Mouse (Mus musculus) testis, adult 2 months (tissue): ENCODE data around the gene Upp2. TPM values are rescaled to one million over a fixed set of nuclear protein-coding genes. Genes with fewer than 3 reads are reported as not detected.

Experiments used
- H3K27ac ChIP-seq: fragments of 200-500 bp; 2 replicates; pipeline ENCODE4 v1.5.1; 2012; ENCODE audit warnings: low read depth, low read length; ENCODE audit not compliant: control insufficient read depth, insufficient read depth
- H3K27me3 ChIP-seq: fragments of 200-500 bp; 2 replicates; pipeline ENCODE4 v1.6.1; 2012; ENCODE audit warnings: mild to moderate bottlenecking, low read length, moderate library complexity; ENCODE audit not compliant: control insufficient read depth, insufficient read depth
- H3K36me3 ChIP-seq: fragments of 200-500 bp; 2 replicates; pipeline ENCODE4 v1.6.1; 2012; ENCODE audit warnings: mild to moderate bottlenecking, low read length; ENCODE audit not compliant: control insufficient read depth, insufficient read depth
- H3K4me1 ChIP-seq: fragments of 200-500 bp; 2 replicates; pipeline ENCODE4 v1.6.1; 2012; ENCODE audit warnings: low read length; ENCODE audit not compliant: control insufficient read depth, insufficient read depth
- H3K4me3 ChIP-seq: fragments of 200-500 bp; 2 replicates; pipeline ENCODE4 v1.5.1; 2012; ENCODE audit warnings: low read depth, mild to moderate bottlenecking, low read length, moderate library complexity, mixed read lengths; ENCODE audit not compliant: control insufficient read depth
- CTCF ChIP-seq: fragments of 200-500 bp; IDR thresholded peaks from 2 replicates; pipeline ENCODE4 v1.5.1; 2012; ENCODE audit warnings: low read depth, mild to moderate bottlenecking, inconsistent platforms, low read length, moderate library complexity; ENCODE audit not compliant: control insufficient read depth, insufficient read depth, insufficient replicate concordance
- POLR2A ChIP-seq: fragments of 200-500 bp; IDR thresholded peaks from 2 replicates; pipeline ENCODE4 v1.6.1; 2012; ENCODE audit warnings: low read depth, mild to moderate bottlenecking, inconsistent platforms, low read length, moderate library complexity; ENCODE audit not compliant: control insufficient read depth
- polyA plus RNA-seq: library from polyadenylated mRNA; depleted of rRNA; stranded (reverse); fragments of >200 nt; gene quantifications from 2 replicates; pipeline ENCODE4 v1.2.3, GENCODE M21; 2012

Upp2 gene
- polyA plus RNA-seq, 1 experiment, result 7.0 TPM

- Histone ChIP-seq H3K4me3 (no peak overlapping the region), H3K27me3 (no peaks in the 10 kb centered on the region), H3K36me3 (no peaks in the 10 kb centered on the region), H3K27ac (no peak overlapping the region), H3K4me1 (no peaks in the 10 kb centered on the region)
- no peak for TF ChIP-seq CTCF
- no peak for TF ChIP-seq POLR2A
Observed at GRCm38 (mm10) chr2:58529384-58529783, 37.7 kb upstream of the Upp2 start.

- H3K27ac ChIP-seq, result no peak overlapping the region
- H3K4me1 ChIP-seq, result no peaks in the 10 kb centered on the region
- H3K27me3 ChIP-seq, result no peaks in the 10 kb centered on the region
- H3K36me3 ChIP-seq, result no peaks in the 10 kb centered on the region
- TF ChIP-seq CTCF (no peak), POLR2A (no peak)
- no peak overlapping the region for H3K4me3 ChIP-seq
Observed at GRCm38 (mm10) chr2:58529860-58530440, 37.1 kb upstream of the Upp2 start.

- H3K4me1 ChIP-seq, result no peaks in the 10 kb centered on the region
Observed at GRCm38 (mm10) chr2:58530521-58530920, 36.6 kb upstream of the Upp2 start.

GRCm38 (mm10) chr2:58532260-58532850 lies 34.7 kb upstream of the Upp2 start:
- Histone ChIP-seq H3K27ac (no peak overlapping the region), H3K4me3 (no peak overlapping the region), H3K4me1 (no peaks in the 10 kb centered on the region), H3K36me3 (no peaks in the 10 kb centered on the region), H3K27me3 (no peaks in the 10 kb centered on the region)
- TF ChIP-seq POLR2A, result no peak

More at GRCm38 (mm10) chr2:58530521-58530920, 36.6 kb upstream of the Upp2 start:
- Histone ChIP-seq H3K36me3 (no peaks in the 10 kb centered on the region), H3K4me3 (no peak overlapping the region), H3K27me3 (no peaks in the 10 kb centered on the region), H3K27ac (no peak overlapping the region)
- TF ChIP-seq POLR2A, result no peak
- no peak for TF ChIP-seq CTCF

- Histone ChIP-seq H3K36me3 (no peaks in the 10 kb centered on the region), H3K4me3 (no peak overlapping the region), H3K27me3 (no peaks in the 10 kb centered on the region), H3K27ac (no peak overlapping the region), H3K4me1 (no peaks in the 10 kb centered on the region)
- TF ChIP-seq CTCF (no peak), POLR2A (no peak)
Observed at GRCm38 (mm10) chr2:58533521-58534001, 33.5 kb upstream of the Upp2 start.

GRCm38 (mm10) chr2:58534379-58534778 lies 32.7 kb upstream of the Upp2 start:
- H3K27ac ChIP-seq, result no peak overlapping the region

GRCm38 (mm10) chr2:58535233-58535632 lies 31.9 kb upstream of the Upp2 start:
- H3K27me3 ChIP-seq, result no peaks in the 10 kb centered on the region
- no peaks in the 10 kb centered on the region for H3K36me3 ChIP-seq
- no peaks in the 10 kb centered on the region for H3K4me1 ChIP-seq
- H3K4me3 ChIP-seq, result no peak overlapping the region
- no peak overlapping the region for H3K27ac ChIP-seq
- TF ChIP-seq CTCF (no peak), POLR2A (no peak)

More at GRCm38 (mm10) chr2:58534379-58534778, 32.7 kb upstream of the Upp2 start:
- no peaks in the 10 kb centered on the region for H3K4me1 ChIP-seq
- no peak for TF ChIP-seq POLR2A
- TF ChIP-seq CTCF, result no peak
- H3K36me3 ChIP-seq, result no peaks in the 10 kb centered on the region
- H3K4me3 ChIP-seq, result no peak overlapping the region
- H3K27me3 ChIP-seq, result no peaks in the 10 kb centered on the region

- H3K4me1 ChIP-seq, result no peaks in the 10 kb centered on the region
Observed at GRCm38 (mm10) chr2:58536796-58537195, 30.3 kb upstream of the Upp2 start.

More at GRCm38 (mm10) chr2:58536796-58537195, 30.3 kb upstream of the Upp2 start:
- Histone ChIP-seq H3K27ac (no peak overlapping the region), H3K27me3 (no peaks in the 10 kb centered on the region), H3K36me3 (no peaks in the 10 kb centered on the region), H3K4me3 (no peak overlapping the region)
- TF ChIP-seq POLR2A (no peak), CTCF (no peak)
